Mouse (Mus musculus) MEL (cell line): Measurements from ENCODE around the gene Nsmce3. TPM values are rescaled to one million over a fixed set of nuclear protein-coding genes. Genes with fewer than 3 reads are reported as not detected.

Source experiments
- DNase-seq: peaks from one replicate; pipeline ENCODE4 v3.0.0; 2011; ENCODE audit warnings: low read depth, low spot score
- H3K27ac ChIP-seq: 2 replicates; pipeline ENCODE4 v1.5.1; 2012; ENCODE audit warnings: low read depth, mild to moderate bottlenecking, control low read depth, low read length, moderate library complexity; ENCODE audit not compliant: control insufficient read depth
- H3K27me3 ChIP-seq, 2 experiments: fragments of 150-350 bp in 1 of 2; sonication (generic) in 1 of 2; 2 replicates each; pipeline ENCODE4 v1.6.1; 2012; ENCODE audit warnings: low read length in 2 of 2, mild to moderate bottlenecking in 2 of 2, improper control_type of control experiment in 1 of 2, moderate library complexity in 1 of 2; ENCODE audit not compliant: insufficient read depth in 2 of 2, control insufficient read depth in 1 of 2
- H3K36me3 ChIP-seq, 2 experiments: 2 replicates each; pipeline ENCODE4 v1.6.1; 2012 to 2014; ENCODE audit warnings: low read length in 2 of 2, improper control_type of control experiment in 1 of 2, inconsistent platforms in 1 of 2, mild to moderate bottlenecking in 1 of 2; ENCODE audit not compliant: insufficient read depth in 2 of 2, control insufficient read depth in 1 of 2
- H3K4me1 ChIP-seq, 2 experiments: fragments of 150-350 bp in 1 of 2; sonication (generic) in 1 of 2; 2 replicates each; pipeline ENCODE4 v1.6.1; 2012; ENCODE audit warnings: low read length in 2 of 2, improper control_type of control experiment in 1 of 2, mild to moderate bottlenecking in 1 of 2; ENCODE audit not compliant: insufficient read depth in 2 of 2, control insufficient read depth in 1 of 2
- H3K4me3 ChIP-seq, 2 experiments: fragments of 150-350 bp in 1 of 2; sonication (generic) in 1 of 2; 2 replicates each; pipeline ENCODE4 v1.5.1; 2012; ENCODE audit warnings: low read depth in 2 of 2, low read length in 2 of 2, mild to moderate bottlenecking in 2 of 2, moderate library complexity in 2 of 2, control low read depth in 1 of 2, improper control_type of control experiment in 1 of 2; ENCODE audit not compliant: control insufficient read depth in 1 of 2, insufficient read depth in 1 of 2
- H3K79me2 ChIP-seq: 2 replicates; pipeline ENCODE4 v1.6.1; 2012; ENCODE audit warnings: mild to moderate bottlenecking, low read length, moderate library complexity; ENCODE audit not compliant: control insufficient read depth, poor library complexity, insufficient read depth
- H3K9ac ChIP-seq: 2 replicates; pipeline ENCODE4 v1.6.1; 2012; ENCODE audit warnings: low read depth, mild to moderate bottlenecking, control low read depth, low read length, moderate library complexity; ENCODE audit not compliant: control insufficient read depth, poor library complexity, severe bottlenecking
- H3K9me3 ChIP-seq: fragments of 150-350 bp; sonication (generic); replicated peaks from 2 replicates; pipeline ENCODE4 v1.6.1; 2012; ENCODE audit warnings: mild to moderate bottlenecking, low read length, improper control_type of control experiment, moderate library complexity; ENCODE audit not compliant: insufficient read depth
- BHLHE40 ChIP-seq: IDR thresholded peaks from 2 replicates; pipeline ENCODE4 v1.6.1; 2012; ENCODE audit warnings: low read depth, mild to moderate bottlenecking, inconsistent platforms, low read length, improper control_type of control experiment, borderline replicate concordance
- CHD1 ChIP-seq: IDR thresholded peaks from 2 replicates; pipeline ENCODE4 v1.6.1; 2012; ENCODE audit warnings: low read depth, mild to moderate bottlenecking, inconsistent platforms, low read length, improper control_type of control experiment
- CHD2 ChIP-seq: IDR thresholded peaks from 2 replicates; pipeline ENCODE4 v1.6.1; 2011; ENCODE audit warnings: low read length, improper control_type of control experiment
- E2F4 ChIP-seq: IDR thresholded peaks from 2 replicates; pipeline ENCODE4 v1.6.1; 2011; ENCODE audit warnings: low read depth, low read length, improper control_type of control experiment, borderline replicate concordance
- ELF1 ChIP-seq: IDR thresholded peaks from 2 replicates; pipeline ENCODE4 v1.6.1; 2014; ENCODE audit warnings: low read depth, mild to moderate bottlenecking, inconsistent platforms, low read length, improper control_type of control experiment, moderate library complexity
- GABPA ChIP-seq: IDR thresholded peaks from 2 replicates; pipeline ENCODE4 v1.6.1; 2012; ENCODE audit warnings: low read depth, mild to moderate bottlenecking, inconsistent platforms, low read length, improper control_type of control experiment, moderate library complexity
- GATA1 ChIP-seq: IDR thresholded peaks from 2 replicates; pipeline ENCODE4 v1.6.1; 2011; ENCODE audit warnings: low read depth, low read length, improper control_type of control experiment
- JUND ChIP-seq: IDR thresholded peaks from 2 replicates; pipeline ENCODE4 v1.6.1; 2011; ENCODE audit warnings: low read depth, mild to moderate bottlenecking, improper control_type of control experiment, low read length
- KAT2A ChIP-seq: conservative IDR thresholded peaks from 2 replicates; pipeline ENCODE4 v1.6.1; 2012; ENCODE audit warnings: low read depth, low read length, improper control_type of control experiment, inconsistent platforms
- MAFK ChIP-seq: IDR thresholded peaks from 2 replicates; pipeline ENCODE4 v1.6.1; 2011; ENCODE audit warnings: low read depth, mild to moderate bottlenecking, low read length, improper control_type of control experiment, borderline replicate concordance
- MAX ChIP-seq: IDR thresholded peaks from 2 replicates; pipeline ENCODE4 v1.6.1; 2011; ENCODE audit warnings: low read length, improper control_type of control experiment
- MAZ ChIP-seq: IDR thresholded peaks from 2 replicates; pipeline ENCODE4 v1.6.1; 2012; ENCODE audit warnings: low read depth, mild to moderate bottlenecking, inconsistent platforms, low read length, improper control_type of control experiment
- MYB ChIP-seq: IDR thresholded peaks from 2 replicates; pipeline ENCODE4 v1.6.1; 2011; ENCODE audit warnings: mild to moderate bottlenecking, low read depth, low read length, improper control_type of control experiment
- MYC ChIP-seq: IDR thresholded peaks from 2 replicates; pipeline ENCODE4 v1.6.1; 2011; ENCODE audit warnings: low read depth, mild to moderate bottlenecking, low read length, improper control_type of control experiment, moderate library complexity
- NELFE ChIP-seq: IDR thresholded peaks from 2 replicates; pipeline ENCODE4 v1.6.1; 2011; ENCODE audit warnings: low read depth, low read length, improper control_type of control experiment
- NRF1 ChIP-seq: IDR thresholded peaks from 2 replicates; pipeline ENCODE4 v1.6.1; 2014; ENCODE audit warnings: low read depth, mild to moderate bottlenecking, inconsistent platforms, low read length, improper control_type of control experiment, moderate library complexity; ENCODE audit not compliant: poor library complexity, insufficient read depth, severe bottlenecking
- POLR2AphosphoS2 ChIP-seq: IDR thresholded peaks from 2 replicates; pipeline ENCODE4 v1.6.1; 2011; ENCODE audit warnings: low read length, improper control_type of control experiment
- POLR2AphosphoS5 ChIP-seq: IDR thresholded peaks from 2 replicates; pipeline ENCODE4 v1.6.1; 2012; ENCODE audit warnings: low read depth, borderline replicate concordance, mild to moderate bottlenecking, inconsistent platforms, low read length, moderate library complexity, mixed read lengths
- RAD21 ChIP-seq: IDR thresholded peaks from 2 replicates; pipeline ENCODE4 v1.6.1; 2011; ENCODE audit warnings: mild to moderate bottlenecking, low read depth, low read length, improper control_type of control experiment
- RCOR1 ChIP-seq: IDR thresholded peaks from 2 replicates; pipeline ENCODE4 v1.6.1; 2012; ENCODE audit warnings: low read depth, mild to moderate bottlenecking, inconsistent platforms, low read length, improper control_type of control experiment
- SIN3A ChIP-seq: IDR thresholded peaks from 2 replicates; pipeline ENCODE4 v1.6.1; 2012; ENCODE audit warnings: low read length, improper control_type of control experiment, inconsistent platforms
- SMC3 ChIP-seq: IDR thresholded peaks from 2 replicates; pipeline ENCODE4 v1.6.1; 2011; ENCODE audit warnings: low read depth, low read length, improper control_type of control experiment
- TAL1 ChIP-seq: IDR thresholded peaks from 2 replicates; pipeline ENCODE4 v1.6.1; 2012; ENCODE audit warnings: mild to moderate bottlenecking, inconsistent platforms, low read length, moderate library complexity, mixed read lengths
- TBP ChIP-seq: IDR thresholded peaks from 2 replicates; pipeline ENCODE4 v1.8.0; 2011; ENCODE audit warnings: low read depth, low read length, improper control_type of control experiment
- TCF12 ChIP-seq: IDR thresholded peaks from 2 replicates; pipeline ENCODE4 v1.6.1; 2014; ENCODE audit warnings: low read depth, mild to moderate bottlenecking, inconsistent platforms, low read length, improper control_type of control experiment, moderate library complexity
- USF1 ChIP-seq: IDR thresholded peaks from 2 replicates; pipeline ENCODE4 v1.6.1; 2014; ENCODE audit warnings: low read depth, mild to moderate bottlenecking, inconsistent platforms, low read length, improper control_type of control experiment, moderate library complexity
- USF2 ChIP-seq, 2 experiments: IDR thresholded peaks; 2 replicates each; pipeline ENCODE4 v1.6.1; 2011 to 2012; ENCODE audit warnings: improper control_type of control experiment in 2 of 2, low read length in 2 of 2, borderline replicate concordance in 1 of 2, inconsistent platforms in 1 of 2, low read depth in 1 of 2, mild to moderate bottlenecking in 1 of 2; ENCODE audit not compliant: insufficient read depth in 1 of 2
- ZC3H11A ChIP-seq: IDR thresholded peaks from 2 replicates; pipeline ENCODE4 v1.6.1; 2012; ENCODE audit warnings: low read depth, mild to moderate bottlenecking, inconsistent platforms, low read length, improper control_type of control experiment
- ZKSCAN1 ChIP-seq: IDR thresholded peaks from 2 replicates; pipeline ENCODE4 v1.6.1; 2012; ENCODE audit warnings: low read depth, mild to moderate bottlenecking, inconsistent platforms, low read length, improper control_type of control experiment, moderate library complexity
- ZMIZ1 ChIP-seq: IDR thresholded peaks from 2 replicates; pipeline ENCODE4 v1.6.1; 2012; ENCODE audit warnings: low read depth, mild to moderate bottlenecking, inconsistent platforms, low read length, improper control_type of control experiment, moderate library complexity
- ZNF384 ChIP-seq: IDR thresholded peaks from 2 replicates; pipeline ENCODE4 v1.6.1; 2012; ENCODE audit warnings: low read depth, mild to moderate bottlenecking, inconsistent platforms, low read length, improper control_type of control experiment
- polyA plus RNA-seq, 2 experiments: library from polyadenylated mRNA; stranded (reverse) in 1 of 2; unstranded in 1 of 2; fragments of >175 nt in 1 of 2; fragments of >200 nt in 1 of 2; gene quantifications; 2 replicates each; pipeline versions ENCODE4 v1.2.1 to v1.2.4; 2012; ENCODE audit warnings: low replicate concordance in 2 of 2, low read depth in 1 of 2; ENCODE audit not compliant: insufficient read length in 2 of 2, insufficient read depth in 1 of 2, missing spikeins in 1 of 2
- total RNA-seq: library from RNA; depleted of rRNA; stranded (reverse); fragments of 300-350 nt; gene quantifications from 2 replicates; pipeline ENCODE4 v1.2.3, GENCODE M21; 2012

Gene Nsmce3
- total and polyA plus RNA-seq, 3 experiments = 9.5 to 9.9 TPM; not detected in 1

GRCm38 (mm10) chr7:64839281-64839680 lies 33.5 kb downstream of the Nsmce3 start:
- Histone ChIP-seq H3K4me3 (no peak overlapping the region), H3K9me3 (no peaks in the 10 kb centered on the region), H3K27me3 (no peaks in the 10 kb centered on the region), H3K27ac (no peak overlapping the region), H3K79me2 (no peaks in the 10 kb centered on the region), H3K4me1 (no peaks in the 10 kb centered on the region), H3K9ac (no peak overlapping the region), H3K36me3 (no peaks in the 10 kb centered on the region)
- no peak for TF ChIP-seq MYC
- no peak for TF ChIP-seq ZKSCAN1
- no peak for TF ChIP-seq RAD21
- TF ChIP-seq KAT2A = no peak
- TF ChIP-seq ZNF384 = no peak
- no peak for TF ChIP-seq ZMIZ1
- no peak for TF ChIP-seq MAZ
- no peak for TF ChIP-seq POLR2AphosphoS5
- TF ChIP-seq TCF12 = no peak
- no peak for TF ChIP-seq NRF1
- no peak for TF ChIP-seq ELF1
- TF ChIP-seq CHD2 = no peak
- TF ChIP-seq GABPA = no peak
- no peak for TF ChIP-seq ZC3H11A
- no peak for TF ChIP-seq TAL1
- TF ChIP-seq MYB = no peak
- TF ChIP-seq MAX = no peak
- TF ChIP-seq GATA1 = no peak
- no peak for TF ChIP-seq USF1
- TF ChIP-seq E2F4 = no peak
- no peak for DNase-seq

GRCm38 (mm10) chr7:64830214-64830995 lies 42.4 kb downstream of the Nsmce3 start:
- Histone ChIP-seq H3K79me2 (no peaks in the 10 kb centered on the region), H3K36me3 (no peaks in the 10 kb centered on the region), H3K9me3 (no peaks in the 10 kb centered on the region), H3K27ac (no peak overlapping the region), H3K4me1 (no peaks in the 10 kb centered on the region), H3K9ac (no peak overlapping the region), H3K4me3 (no peak overlapping the region), H3K27me3 (no peaks in the 10 kb centered on the region)
- no peak for DNase-seq
- no peak for TF ChIP-seq MAZ
- no peak for TF ChIP-seq CHD1
- TF ChIP-seq MAX = no peak
- TF ChIP-seq JUND = no peak
- TF ChIP-seq ZNF384 = no peak
- TF ChIP-seq TBP = no peak
- no peak for TF ChIP-seq BHLHE40
- TF ChIP-seq GABPA = no peak
- no peak for TF ChIP-seq USF2 (IDR thresholded peaks at IDR 0.05; ENCODE audit: borderline replicate concordance in 1 of 2, insufficient read depth in 1 of 2, low read depth in 1 of 2, low read length in 2 of 2)
- no peak for TF ChIP-seq POLR2AphosphoS2
- no peak for TF ChIP-seq RCOR1
- TF ChIP-seq MAFK = no peak
- TF ChIP-seq USF1 = no peak
- no peak for TF ChIP-seq TCF12
- no peak for TF ChIP-seq SMC3
- TF ChIP-seq SIN3A = no peak
- TF ChIP-seq KAT2A = no peak
- no peak for TF ChIP-seq NELFE
